Mouse (Mus musculus) kidney, adult 2 months (tissue): ENCODE results near the gene Pou3f3.

Experiments
- CTCF ChIP-seq: fragments of 200-500 bp; conservative IDR thresholded peaks from 2 replicates; pipeline ENCODE4 v1.5.1; 2011; ENCODE audit warnings: low read depth, mild to moderate bottlenecking, control low read depth, low read length, moderate library complexity, mixed read lengths; ENCODE audit not compliant: insufficient read depth, insufficient read length
- POLR2A ChIP-seq: fragments of 200-500 bp; IDR thresholded peaks from one replicate; pipeline ENCODE4 v1.6.1; 2011; ENCODE audit warnings: low read depth, low read length, control low read depth

GRCm38 (mm10) chr1:42707611-42708130 lies 12.1 kb downstream of the Pou3f3 start:
- TF ChIP-seq POLR2A = no peak
- no peak for TF ChIP-seq CTCF
